Mouse (Mus musculus) embryonic fibroblast, embryonic 13.5 days (primary cell): ENCODE measurements at regions not wholly inside any gene's neighbourhood (a gene's known extent, or its start where the extent isn't known, plus 50 kb on each side); places are given as distances from the start of the nearest gene placed in this dataset.

Experiments
- H3K27ac ChIP-seq: 2 replicates; pipeline ENCODE4 v1.5.1; 2012; ENCODE audit warnings: low read length, control low read depth, inconsistent platforms; ENCODE audit not compliant: insufficient read depth
- H3K4me1 ChIP-seq: 2 replicates; pipeline ENCODE4 v1.6.1; 2011; ENCODE audit warnings: low read length; ENCODE audit not compliant: control insufficient read depth, insufficient read depth
- H3K4me3 ChIP-seq: 2 replicates; pipeline ENCODE4 v1.5.1; 2011; ENCODE audit warnings: mild to moderate bottlenecking, control low read depth, low read length; ENCODE audit not compliant: insufficient read depth
- CTCF ChIP-seq: IDR thresholded peaks from 2 replicates; pipeline ENCODE4 v1.5.1; 2011; ENCODE audit warnings: mild to moderate bottlenecking, control low read depth, low read length, moderate library complexity, borderline replicate concordance; ENCODE audit not compliant: insufficient read depth
- POLR2A ChIP-seq: IDR thresholded peaks from 2 replicates; pipeline ENCODE4 v1.6.1; 2011; ENCODE audit warnings: low read depth, mild to moderate bottlenecking, control low read depth, low read length, moderate library complexity

- no peak overlapping the region for H3K27ac ChIP-seq
- no peak for TF ChIP-seq POLR2A
- no peak for TF ChIP-seq CTCF
- no peak overlapping the region for H3K4me3 ChIP-seq
- H3K4me1 ChIP-seq = no peaks in the 10 kb centered on the region
These were observed 57.3 kb upstream of the Eda2r start for GRCm38 (mm10) chrX:97434327-97434726.

- peak overlapping the region; percentile 83 for H3K4me3 ChIP-seq
- H3K4me1 ChIP-seq = no peaks in the 10 kb centered on the region
- TF ChIP-seq POLR2A = no peak
- TF ChIP-seq CTCF = no peak
- no peak overlapping the region for H3K27ac ChIP-seq
These were observed 54.4 kb upstream of the Eda2r start for GRCm38 (mm10) chrX:97431391-97431803.
